Mouse (Mus musculus) midbrain, embryonic 15.5 days (tissue): Measurements from ENCODE around the gene Fbxl14. TPM values are rescaled to one million over a fixed set of nuclear protein-coding genes. Genes with fewer than 3 reads are reported as not detected.
"Not testable (repeated sequence)": the region's sequence is repeated elsewhere in the genome, so short reads cannot be mapped to it uniquely, and the experiment has no call there.

ENCODE experiments used
- ATAC-seq: fragments of 200-750 bp; cut with Nextera tagmentation; replicated peaks from 2 replicates; pipeline ENCODE4 v1.8.0; 2017; ENCODE audit warnings: moderate TSS enrichment
- H3K27ac ChIP-seq: fragments of 300-500 bp; sonication (generic); 2 replicates; pipeline ENCODE4 v1.5.1; 2015; ENCODE audit warnings: mild to moderate bottlenecking, inconsistent platforms
- H3K27me3 ChIP-seq: fragments of 300-500 bp; sonication (generic); replicated peaks from 2 replicates; pipeline ENCODE4 v1.6.1; 2015; ENCODE audit warnings: inconsistent platforms
- H3K36me3 ChIP-seq: fragments of 300-500 bp; sonication (generic); replicated peaks from 2 replicates; pipeline ENCODE4 v1.6.1; 2015; ENCODE audit warnings: inconsistent platforms
- H3K4me1 ChIP-seq: fragments of 300-500 bp; sonication (generic); 2 replicates; pipeline ENCODE4 v1.6.1; 2015; ENCODE audit warnings: inconsistent platforms
- H3K4me2 ChIP-seq: fragments of 300-500 bp; sonication (generic); 2 replicates; pipeline ENCODE4 v1.6.1; 2015; ENCODE audit warnings: inconsistent platforms, mild to moderate bottlenecking, moderate library complexity
- H3K4me3 ChIP-seq: fragments of 300-500 bp; sonication (generic); 2 replicates; pipeline ENCODE4 v1.5.1; 2015; ENCODE audit warnings: mild to moderate bottlenecking, inconsistent platforms
- H3K9ac ChIP-seq: fragments of 300-500 bp; sonication (generic); 2 replicates; pipeline ENCODE4 v1.6.1; 2015; ENCODE audit warnings: mild to moderate bottlenecking, inconsistent platforms
- H3K9me3 ChIP-seq: fragments of 300-500 bp; sonication (generic); 2 replicates; pipeline ENCODE4 v1.6.1; 2016; ENCODE audit warnings: inconsistent platforms
- WGBS: fragments of 180-500 bp; shearing (Covaris S2); methylation state at CpG from one replicate; pipeline ENCODE4 v1.1.7; 2015; ENCODE audit warnings: mixed read lengths; 5-methylcytosine and 5-hydroxymethylcytosine counted together
- polyA plus RNA-seq: library from polyadenylated mRNA; unstranded; fragments of >200 nt; fragmentation: Nextera tagmentation; extraction: Ambion mirVana; gene quantifications from 2 replicates; pipeline ENCODE4 v1.2.1, GENCODE M21; 2015

Fbxl14 gene
- polyA plus RNA-seq, 1 experiment from 2014 or later, result 2.5 TPM

- no peak overlapping the region for H3K27ac ChIP-seq
- H3K4me2 ChIP-seq, result no peak overlapping the region
- no peak for ATAC-seq
- no peaks in the 10 kb centered on the region for H3K27me3 ChIP-seq
- no peaks in the 10 kb centered on the region for H3K36me3 ChIP-seq
- H3K9me3 ChIP-seq, result no peaks in the 10 kb centered on the region
- H3K4me1 ChIP-seq, result peaks cover 12% of the 10 kb centered on the region
- no peak overlapping the region for H3K9ac ChIP-seq
- no peak overlapping the region for H3K4me3 ChIP-seq
- WGBS, result 94% methylated on average over 4 of the region's 4 CpGs
Measured at GRCm38 (mm10) chr6:119473992-119474391, 5.5 kb upstream of the Fbxl14 start.

DNA sequence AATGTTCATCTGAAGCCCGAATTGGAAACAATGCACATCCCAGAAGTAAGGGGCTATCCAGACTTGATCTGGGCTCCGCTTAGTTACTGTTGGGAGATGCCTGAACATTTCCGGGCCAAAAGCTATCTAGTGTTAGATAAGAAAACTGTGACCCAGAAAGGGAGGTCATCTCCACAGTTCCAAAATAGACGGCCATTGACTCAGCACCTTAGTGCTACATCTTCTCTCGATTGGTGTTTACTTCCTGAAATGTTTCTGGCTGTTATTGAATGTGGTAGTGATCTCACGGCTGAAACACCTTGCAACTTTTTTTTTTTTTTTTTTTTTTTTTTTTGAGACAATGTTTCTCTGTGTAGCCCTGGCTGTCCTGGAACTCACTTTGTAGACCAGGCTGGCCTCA lies 3.5 kb upstream of the Fbxl14 start:
- no peak overlapping the region for H3K9ac ChIP-seq
- no peak overlapping the region for H3K27ac ChIP-seq
- no peak overlapping the region for H3K4me2 ChIP-seq
- H3K4me3 ChIP-seq, result no peak overlapping the region
- ATAC-seq, result no peak
- no peaks in the 10 kb centered on the region for H3K36me3 ChIP-seq
- peaks cover 14% of the 10 kb centered on the region for H3K4me1 ChIP-seq
- no peaks in the 10 kb centered on the region for H3K27me3 ChIP-seq
- no peaks in the 10 kb centered on the region for H3K9me3 ChIP-seq
- WGBS, result 92% methylated on average over 6 of the region's 6 CpGs

- no peak overlapping the region for H3K4me3 ChIP-seq
- WGBS, result 55% methylated on average over 13 of the region's 13 CpGs
- no peaks in the 10 kb centered on the region for H3K9me3 ChIP-seq
- no peaks in the 10 kb centered on the region for H3K36me3 ChIP-seq
- peaks cover 29% of the 10 kb centered on the region for H3K4me1 ChIP-seq
- no peak overlapping the region for H3K27ac ChIP-seq
- no peak for ATAC-seq
- no peaks in the 10 kb centered on the region for H3K27me3 ChIP-seq
- H3K9ac ChIP-seq, result no peak overlapping the region
- no peak overlapping the region for H3K4me2 ChIP-seq
Measured at GRCm38 (mm10) chr6:119477686-119478310, 1.7 kb upstream of the Fbxl14 start.

DNA sequence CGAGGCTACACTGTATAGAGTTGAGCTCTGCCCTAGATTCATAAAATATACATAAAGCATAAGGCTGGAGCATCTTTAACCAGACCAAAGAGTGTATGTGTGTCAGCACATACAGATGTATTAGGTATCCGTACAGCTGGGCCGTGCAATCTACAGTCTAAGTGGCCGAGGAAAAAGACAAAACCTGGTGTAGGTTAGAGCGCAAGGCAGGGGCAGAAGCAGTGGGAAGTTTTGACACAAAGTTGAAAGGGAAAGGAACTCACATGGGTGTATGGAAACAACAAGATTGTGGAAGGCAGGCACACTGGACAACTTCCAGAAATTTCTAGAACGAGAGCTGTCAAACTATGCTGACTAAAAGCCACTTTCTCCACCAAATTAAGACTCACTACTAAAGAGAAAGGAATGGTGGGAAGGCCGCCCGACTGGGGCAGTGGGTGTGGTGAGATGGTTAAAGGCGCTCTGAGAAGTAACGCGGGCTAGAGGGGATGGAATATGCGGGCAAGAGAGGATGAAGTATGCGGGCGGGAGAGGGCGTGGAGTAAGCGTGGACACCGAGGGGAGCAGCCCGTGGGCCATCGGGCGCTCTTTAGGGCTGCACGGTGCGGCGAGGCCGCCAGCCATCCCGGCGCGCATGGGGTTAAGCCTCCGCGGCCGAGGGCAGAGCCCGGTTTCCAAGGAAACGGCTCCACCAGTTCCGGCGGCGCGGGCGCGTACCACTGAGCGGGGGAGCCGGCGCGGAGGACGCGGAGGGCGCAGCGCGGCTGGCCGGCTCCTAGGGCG lies 717 bp upstream of the Fbxl14 start:
- Histone ChIP-seq H3K4me3 (peak overlapping the region; percentile 90), H3K36me3 (no peaks in the 10 kb centered on the region), H3K9me3 (no peaks in the 10 kb centered on the region), H3K27ac (peak overlapping the region; percentile 100), H3K4me1 (peaks cover 38% of the 10 kb centered on the region), H3K9ac (peak overlapping the region; percentile 95), H3K4me2 (peak overlapping the region; percentile 98), H3K27me3 (no peaks in the 10 kb centered on the region)
- WGBS, result 2% methylated on average over 48 of the region's 49 CpGs
- peak; percentile 94 for ATAC-seq

- H3K27ac ChIP-seq, result peak overlapping the region; percentile 100
- H3K4me2 ChIP-seq, result peak overlapping the region; percentile 98
- ATAC-seq, result peak; percentile 38
- peak overlapping the region; percentile 90 for H3K4me3 ChIP-seq
- no peaks in the 10 kb centered on the region for H3K9me3 ChIP-seq
- H3K4me1 ChIP-seq, result peaks cover 49% of the 10 kb centered on the region
- H3K36me3 ChIP-seq, result 0 out of 2 replicates have a peak, but pooled peaks cover 5% of the 10 kb centered on the region
- no peaks in the 10 kb centered on the region for H3K27me3 ChIP-seq
- under 1% methylated on average over 70 of the region's 70 CpGs for WGBS
- H3K9ac ChIP-seq, result peak overlapping the region; percentile 95
Measured at GRCm38 (mm10) chr6:119479876-119480705, 623 bp downstream of the Fbxl14 start.

GRCm38 (mm10) chr6:119480706-119481331 lies 1.4 kb downstream of the Fbxl14 start:
- Histone ChIP-seq H3K9me3 (no peaks in the 10 kb centered on the region), H3K4me1 (peaks cover 49% of the 10 kb centered on the region)
- 1% methylated on average over 32 of the region's 33 CpGs for WGBS

DNA sequence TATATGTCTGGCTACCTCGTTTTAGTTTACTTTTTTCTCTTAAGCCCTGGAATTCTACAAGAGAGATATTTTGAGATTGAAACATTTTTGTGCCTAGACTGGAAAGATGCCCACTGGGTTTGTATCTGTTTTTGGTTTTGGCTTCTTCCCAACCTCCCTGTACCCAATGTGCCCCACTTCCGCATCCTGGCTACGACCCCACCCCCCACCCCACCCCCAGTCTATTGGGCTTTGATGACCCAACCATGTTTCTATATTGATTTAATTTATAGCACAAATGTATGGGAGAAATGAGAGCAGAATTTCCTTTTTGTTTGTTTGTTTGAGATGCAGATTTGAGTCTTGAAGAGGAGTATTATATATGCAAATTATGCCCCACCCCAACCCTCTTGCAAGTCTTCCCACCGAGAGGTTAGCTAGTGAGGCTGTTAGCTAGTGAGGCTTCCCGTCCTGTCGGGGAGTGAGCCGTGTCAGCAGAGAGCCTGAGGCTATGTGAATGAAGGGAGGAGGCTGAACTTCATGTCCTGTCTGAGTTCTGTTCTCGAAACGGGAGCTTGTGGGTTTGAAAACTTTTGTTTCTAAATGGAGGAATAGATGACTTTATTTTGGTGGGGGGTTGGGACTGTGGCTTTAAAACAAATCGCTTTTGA lies 2.4 kb downstream of the Fbxl14 start:
- H3K36me3 ChIP-seq, H3K27ac ChIP-seq, H3K9me3 ChIP-seq, H3K27me3 ChIP-seq, ATAC-seq: not testable (repeated sequence)
- Histone ChIP-seq H3K4me1 (peaks cover 49% of the 10 kb centered on the region), H3K4me3 (peak overlapping the region; percentile 90), H3K4me2 (peak overlapping the region; percentile 98), H3K9ac (peak overlapping the region; percentile 11; the same call in 1 of the 2 replicates)
- 3% methylated on average over 10 of the region's 10 CpGs for WGBS

More at GRCm38 (mm10) chr6:119480706-119481331, 1.4 kb downstream of the Fbxl14 start:
- Histone ChIP-seq H3K27me3 (no peaks in the 10 kb centered on the region), H3K4me2 (peak overlapping the region; percentile 98), H3K27ac (peak overlapping the region; percentile 100), H3K36me3 (0 out of 2 replicates have a peak, but pooled peaks cover 5% of the 10 kb centered on the region), H3K4me3 (peak overlapping the region; percentile 90), H3K9ac (peak overlapping the region; percentile 95)
- ATAC-seq, result peak; percentile 17

GRCm38 (mm10) chr6:119482958-119483600 lies 3.6 kb downstream of the Fbxl14 start:
- H3K36me3 ChIP-seq, result 0 out of 2 replicates have a peak, but pooled peaks cover 5% of the 10 kb centered on the region

GRCm38 (mm10) chr6:119485486-119485885 lies 6.0 kb downstream of the Fbxl14 start:
- H3K4me1 ChIP-seq, result peaks cover 43% of the 10 kb centered on the region
- ATAC-seq, result no peak
- no peak overlapping the region for H3K4me3 ChIP-seq
- 0 out of 2 replicates have a peak, but pooled peaks cover 5% of the 10 kb centered on the region for H3K36me3 ChIP-seq
- no peaks in the 10 kb centered on the region for H3K9me3 ChIP-seq
- H3K4me2 ChIP-seq, result no peak overlapping the region
- 12% methylated on average over 2 of the region's 2 CpGs for WGBS
- no peak overlapping the region for H3K9ac ChIP-seq
- no peaks in the 10 kb centered on the region for H3K27me3 ChIP-seq
- no peak overlapping the region for H3K27ac ChIP-seq

More at GRCm38 (mm10) chr6:119482958-119483600, 3.6 kb downstream of the Fbxl14 start:
- no peak overlapping the region for H3K27ac ChIP-seq
- 27% methylated on average over 16 of the region's 16 CpGs for WGBS
- H3K9ac ChIP-seq, result peak overlapping the region; percentile 25; the same call in 1 of the 2 replicates
- H3K4me3 ChIP-seq, result peak overlapping the region; percentile 90
- ATAC-seq, result no peak
- H3K4me2 ChIP-seq, result peak overlapping the region; percentile 98
- no peaks in the 10 kb centered on the region for H3K27me3 ChIP-seq
- no peaks in the 10 kb centered on the region for H3K9me3 ChIP-seq
- H3K4me1 ChIP-seq, result peaks cover 43% of the 10 kb centered on the region

DNA sequence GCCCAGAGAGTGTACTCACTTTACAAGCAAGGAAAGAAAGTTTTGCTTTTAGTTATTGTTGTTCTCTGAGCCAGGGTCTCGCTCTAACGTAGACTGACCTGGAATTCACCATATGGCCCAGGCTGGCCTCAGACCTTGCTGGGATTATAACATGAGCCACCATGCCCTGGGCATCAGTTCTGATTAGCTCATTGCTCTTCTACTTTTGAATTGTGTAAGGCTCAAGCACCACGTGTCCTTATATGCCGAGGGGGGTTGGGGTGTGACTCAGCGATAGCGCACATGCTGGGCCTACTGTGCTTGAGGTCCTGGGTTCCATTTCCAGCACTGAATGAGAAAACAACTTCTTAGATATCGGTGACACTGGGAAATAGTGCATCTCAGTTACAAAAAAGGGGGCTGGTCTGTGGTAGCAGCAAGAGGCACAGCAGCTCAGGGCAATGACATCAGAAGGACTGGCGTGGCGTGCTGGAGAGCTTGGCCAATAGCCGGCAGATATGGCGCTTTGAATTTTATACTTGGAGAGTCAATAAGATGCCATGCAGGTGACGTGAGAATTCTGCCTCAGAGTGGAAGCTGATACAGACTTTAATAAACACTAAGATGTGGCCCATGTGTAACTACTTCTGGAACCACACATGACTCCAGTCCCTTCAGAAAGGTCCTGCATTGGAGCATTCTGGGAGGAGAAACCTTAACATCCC lies 7.1 kb downstream of the Fbxl14 start:
- no peak overlapping the region for H3K4me3 ChIP-seq
- ATAC-seq, result no peak
- H3K4me1 ChIP-seq, result peaks cover 45% of the 10 kb centered on the region
- WGBS, result 80% methylated on average over 12 of the region's 12 CpGs
- no peaks in the 10 kb centered on the region for H3K9me3 ChIP-seq
- 0 out of 2 replicates have a peak, but pooled peaks cover 5% of the 10 kb centered on the region for H3K36me3 ChIP-seq
- H3K27me3 ChIP-seq, result no peaks in the 10 kb centered on the region
- no peak overlapping the region for H3K9ac ChIP-seq
- no peak overlapping the region for H3K27ac ChIP-seq
- H3K4me2 ChIP-seq, result no peak overlapping the region
